Mouse (Mus musculus) megakaryocyte, embryonic 14.5 days (primary cell): ENCODE measurements around the gene Sntb2. TPM values are rescaled to one million over a fixed set of nuclear protein-coding genes. Genes with fewer than 3 reads are reported as not detected.

Source experiments
- H3K27me3 ChIP-seq: replicated peaks from 2 replicates; pipeline ENCODE3; 2012; ENCODE audit warnings: inconsistent platforms
- H3K36me3 ChIP-seq: replicated peaks from 2 replicates; pipeline ENCODE3; 2012; ENCODE audit warnings: low read length, inconsistent platforms, mixed read lengths
- H3K4me1 ChIP-seq: 2 replicates; pipeline ENCODE4 v1.6.1; 2012; ENCODE audit warnings: inconsistent platforms
- H3K4me3 ChIP-seq: replicated peaks from 2 replicates; pipeline ENCODE3; 2012; ENCODE audit warnings: moderate library complexity, mild to moderate bottlenecking, inconsistent platforms
- H3K9me3 ChIP-seq: 2 replicates; pipeline ENCODE4 v1.6.1; 2012; ENCODE audit warnings: inconsistent platforms
- FLI1 ChIP-seq: IDR thresholded peaks from 2 replicates; pipeline ENCODE4 v1.6.1; 2012; ENCODE audit warnings: low read length, inconsistent platforms, mixed read lengths
- GATA1 ChIP-seq: IDR thresholded peaks from 3 replicates; pipeline ENCODE4 v1.6.1; 2012; ENCODE audit warnings: mixed read lengths, low read length, inconsistent platforms, borderline replicate concordance
- polyA plus RNA-seq: library from polyadenylated mRNA; stranded (reverse); fragments of >175 nt; gene quantifications from 2 replicates; pipeline ENCODE4 v1.2.3, GENCODE M21; 2012; ENCODE audit warnings: low replicate concordance; ENCODE audit not compliant: insufficient read depth

Gene Sntb2
- polyA plus RNA-seq, 1 experiment, result 0.63 TPM

DNA sequence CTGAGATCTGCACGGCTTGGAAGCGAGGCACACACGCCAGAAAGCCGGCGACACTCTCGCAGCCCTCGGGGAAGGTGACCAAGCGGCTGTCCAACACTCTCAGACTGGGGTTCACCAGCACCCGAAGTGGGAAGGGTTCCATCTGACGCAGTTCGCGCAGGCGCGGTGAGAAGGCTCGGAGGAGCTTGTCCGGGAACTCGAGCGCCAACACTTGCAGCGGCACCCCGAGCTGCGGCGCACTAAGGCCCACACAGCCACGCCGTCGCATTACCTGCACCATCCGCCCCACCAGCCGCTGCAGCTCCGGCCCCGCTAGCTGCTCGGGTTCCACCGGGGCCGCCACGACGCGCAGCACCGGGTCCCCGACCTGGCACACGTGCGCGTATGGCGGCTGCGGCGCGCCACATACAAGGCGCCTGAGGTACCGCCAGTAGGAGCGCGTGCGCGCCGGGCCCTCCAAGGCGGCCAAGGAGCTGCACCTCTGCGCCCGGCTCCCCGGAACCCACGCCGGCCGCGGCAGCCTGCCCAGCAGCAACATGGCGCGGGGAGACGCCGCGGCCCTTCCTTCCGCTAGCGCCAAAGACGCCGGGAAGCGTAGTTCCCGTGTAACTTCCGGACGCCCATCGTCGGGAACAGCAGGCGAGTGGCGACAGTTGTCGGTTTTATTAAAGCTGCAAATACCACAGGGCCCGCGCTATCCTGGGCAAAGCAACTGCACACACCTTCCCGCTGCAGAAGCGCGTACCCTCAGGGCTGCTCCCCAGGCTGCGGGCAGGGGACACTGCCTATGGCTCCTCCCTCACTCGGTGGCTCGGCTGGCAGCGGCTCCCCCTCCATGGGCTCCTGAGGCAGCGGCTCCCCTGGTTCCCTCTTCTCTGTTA is 112.8 kb downstream of the Sntb2 start, which contains the start of gene Pdf:
Gene Pdf (minus strand): TSS at position 554 of the 881 bp plus-strand sequence.
- Histone ChIP-seq H3K4me3 (peak within 1 kb of the TSS; percentile 99), H3K36me3 (peaks cover 79% of the 10 kb centered on the region), H3K4me1 (peaks cover 49% of the 10 kb centered on the region), H3K9me3 (no peaks in the 10 kb centered on the region), H3K27me3 (no peaks in the 10 kb centered on the region)
- TF ChIP-seq FLI1 (peak; percentile 18; the same call in 1 of the 2 replicates), GATA1 (no peak)

GRCm38 (mm10) chr8:107049480-107049879 is 113.9 kb downstream of the Sntb2 start:
- peaks cover 53% of the 10 kb centered on the region for H3K4me1 ChIP-seq
- no peaks in the 10 kb centered on the region for H3K27me3 ChIP-seq
- no peaks in the 10 kb centered on the region for H3K9me3 ChIP-seq
- H3K4me3 ChIP-seq, result peak overlapping the region; percentile 99
- no peak for TF ChIP-seq GATA1
- TF ChIP-seq FLI1, result no peak
- peaks cover 78% of the 10 kb centered on the region for H3K36me3 ChIP-seq

- no peaks in the 10 kb centered on the region for H3K9me3 ChIP-seq
- no peaks in the 10 kb centered on the region for H3K27me3 ChIP-seq
- peaks cover 60% of the 10 kb centered on the region for H3K36me3 ChIP-seq
- H3K4me1 ChIP-seq, result peaks cover 63% of the 10 kb centered on the region
- H3K4me3 ChIP-seq, result no peak overlapping the region
- TF ChIP-seq GATA1 (no peak), FLI1 (no peak)
Observed at GRCm38 (mm10) chr8:107052046-107052445, 116.5 kb downstream of the Sntb2 start.

DNA sequence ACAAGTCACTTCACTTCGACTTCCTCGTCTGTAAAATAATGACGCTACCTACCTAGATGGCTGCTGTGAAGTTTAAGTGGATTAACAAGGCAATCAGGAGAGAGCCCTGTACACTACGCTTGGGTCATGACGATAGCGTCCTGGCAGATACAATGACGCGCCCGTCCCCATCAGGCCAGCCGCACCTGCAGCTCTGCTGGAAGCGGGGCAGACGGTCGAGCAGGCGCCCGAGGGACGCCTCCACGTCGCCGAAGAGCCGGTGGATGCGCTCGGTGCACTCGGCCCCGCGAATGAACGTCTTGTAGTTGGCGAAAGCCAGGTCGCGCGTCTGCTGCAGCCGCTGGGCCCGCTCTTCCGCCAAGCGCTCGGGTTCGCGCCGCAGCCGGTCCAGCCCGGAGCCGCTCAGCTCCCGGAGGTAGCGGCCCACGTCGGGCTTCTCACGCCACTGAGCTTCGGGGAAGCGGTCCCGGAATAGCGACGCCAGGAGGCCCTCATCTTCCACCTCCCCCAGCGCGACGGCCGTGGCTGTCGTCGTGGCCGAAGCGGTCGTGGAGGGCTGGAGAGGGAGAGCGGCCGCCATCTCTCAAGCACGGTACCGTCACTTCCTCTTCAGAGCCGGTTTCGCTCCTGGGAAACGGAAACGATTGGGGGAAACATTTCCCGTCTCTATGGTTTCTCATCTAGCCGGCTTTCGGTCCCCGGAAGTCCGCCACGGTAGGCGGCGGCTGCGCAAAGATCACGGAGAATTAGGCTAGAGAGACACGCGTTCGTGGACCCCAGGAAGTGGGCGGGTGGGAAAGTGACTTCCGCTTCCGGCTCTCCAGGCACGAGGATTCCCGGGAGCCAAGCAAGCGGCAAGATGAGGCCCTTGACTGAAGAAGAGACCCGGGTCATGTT is 120.8 kb downstream of the Sntb2 start, which contains the start of the genes Cog8 and Nip7:
Gene Cog8 (minus strand): TSS at position 614 of the 897 bp plus-strand sequence.
Gene Nip7 (plus strand): TSS at position 802 of the 897 bp plus-strand sequence.
- no peaks in the 10 kb centered on the region for H3K9me3 ChIP-seq
- TF ChIP-seq GATA1, result no peak
- TF ChIP-seq FLI1, result peak; percentile 88
- peaks cover 57% of the 10 kb centered on the region for H3K36me3 ChIP-seq
- peaks cover 56% of the 10 kb centered on the region for H3K4me1 ChIP-seq
- H3K27me3 ChIP-seq, result no peaks in the 10 kb centered on the region
- H3K4me3 ChIP-seq, result peak within 1 kb of the TSS; percentile 100

DNA sequence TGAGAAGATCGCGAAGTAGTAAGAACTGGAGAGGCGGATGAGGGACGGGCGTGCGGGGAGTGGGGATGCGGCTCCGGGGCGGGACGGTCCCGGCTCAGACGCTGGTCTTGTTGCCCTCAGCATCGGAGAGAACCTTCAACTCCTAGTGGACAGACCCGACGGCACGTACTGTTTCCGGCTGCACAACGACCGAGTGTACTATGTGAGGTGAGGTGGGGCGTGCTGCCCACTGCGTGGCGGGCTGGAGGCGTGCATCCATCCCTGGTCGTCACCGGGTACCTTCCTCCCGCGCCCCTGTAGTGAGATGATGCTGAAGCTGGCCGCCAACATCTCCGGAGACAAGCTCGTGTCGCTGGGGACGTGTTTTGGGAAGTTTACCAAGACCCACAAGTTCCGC is 121.4 kb downstream of the Sntb2 start:
- H3K4me1 ChIP-seq, result peaks cover 54% of the 10 kb centered on the region
- H3K36me3 ChIP-seq, result peaks cover 51% of the 10 kb centered on the region
- no peaks in the 10 kb centered on the region for H3K9me3 ChIP-seq
- TF ChIP-seq GATA1 (no peak), FLI1 (no peak)
- no peaks in the 10 kb centered on the region for H3K27me3 ChIP-seq
- peak overlapping the region; percentile 100 for H3K4me3 ChIP-seq

DNA sequence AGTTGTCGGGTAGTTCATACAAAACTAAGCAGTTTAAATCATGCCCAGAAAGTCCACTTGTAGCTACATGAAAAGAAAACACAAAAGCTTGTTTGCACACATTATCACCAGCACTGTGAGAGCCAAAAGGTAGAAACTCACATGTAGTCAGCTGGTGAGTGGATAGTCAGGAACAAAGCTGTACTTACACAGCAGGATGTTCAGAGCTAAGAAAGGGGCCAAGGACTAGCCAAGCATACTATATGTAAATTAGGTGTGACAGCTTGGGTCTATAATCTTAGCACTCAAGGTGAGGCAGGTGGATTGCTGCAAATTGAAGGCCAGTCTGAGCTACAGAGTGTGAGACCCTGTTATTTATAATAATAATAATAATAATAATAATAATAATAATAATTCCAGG is 127.1 kb downstream of the Sntb2 start:
- peaks cover 30% of the 10 kb centered on the region for H3K4me1 ChIP-seq
- H3K27me3 ChIP-seq, result peaks cover 4% of the 10 kb centered on the region
- no peak overlapping the region for H3K4me3 ChIP-seq
- H3K36me3 ChIP-seq, result peaks cover 19% of the 10 kb centered on the region
- no peaks in the 10 kb centered on the region for H3K9me3 ChIP-seq
- TF ChIP-seq FLI1 (no peak), GATA1 (no peak)

DNA sequence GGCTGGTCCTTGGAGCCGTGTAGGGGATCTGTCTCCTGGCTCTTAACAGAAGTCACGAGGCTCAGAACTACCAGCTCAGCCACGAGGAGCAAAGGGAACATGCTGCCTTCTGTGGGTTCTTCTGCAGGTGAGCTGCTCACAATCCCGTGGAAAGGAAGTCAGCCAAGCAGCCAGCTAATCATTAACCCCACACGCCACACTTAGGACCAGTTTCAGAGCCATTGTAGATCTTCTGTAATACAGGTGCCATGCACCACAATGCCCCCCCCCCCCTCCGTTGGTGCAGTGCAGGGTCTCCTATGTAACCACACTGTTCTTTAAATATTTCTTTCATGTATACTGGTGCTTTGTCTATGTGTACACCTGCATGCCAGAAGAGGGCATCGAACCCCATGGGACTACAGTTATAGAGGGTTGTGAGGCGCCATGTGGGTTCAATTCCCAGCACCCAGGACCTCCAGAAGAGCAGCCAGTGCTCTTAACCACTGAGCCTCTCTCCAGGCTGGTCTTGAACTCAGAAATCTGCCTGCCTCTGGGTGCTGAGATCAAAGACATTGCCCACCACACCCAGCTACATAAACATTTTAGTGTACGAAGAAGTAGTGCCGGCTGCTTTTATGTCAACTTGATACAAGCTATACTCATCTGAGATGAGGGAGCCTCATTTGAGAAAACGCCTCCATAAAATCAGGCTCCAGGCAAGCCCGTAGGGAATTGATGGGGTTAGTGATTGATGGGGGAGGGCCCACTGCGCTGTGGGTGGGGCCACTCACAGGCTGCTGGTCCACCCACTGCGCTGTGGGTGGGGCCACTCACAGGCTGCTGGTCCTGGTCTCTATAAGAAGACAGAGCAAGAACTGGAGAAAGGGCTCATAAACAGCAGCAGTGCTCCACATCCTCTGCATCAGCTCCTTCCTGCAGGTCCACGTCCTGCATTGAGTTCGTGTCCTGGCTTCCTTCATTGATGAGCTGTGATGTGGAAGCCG is 130.3 kb downstream of the Sntb2 start, which contains the start of gene Tmed6:
Gene Tmed6 (minus strand): TSS at position 134 of the 986 bp plus-strand sequence.
- H3K4me3 ChIP-seq, result peak within 1 kb of the TSS; percentile 69
- TF ChIP-seq FLI1, result no peak
- no peak for TF ChIP-seq GATA1
- peaks cover 28% of the 10 kb centered on the region for H3K36me3 ChIP-seq
- peaks cover 4% of the 10 kb centered on the region for H3K27me3 ChIP-seq
- H3K4me1 ChIP-seq, result peaks cover 12% of the 10 kb centered on the region
- no peaks in the 10 kb centered on the region for H3K9me3 ChIP-seq

Other genes with a start within 250 kb of the Sntb2 start
- gene Has3, start 65.5 kb upstream of the Sntb2 start, polyA plus RNA-seq, result not detected in 2 replicates
- 1.5 and 3.0 TPM in 2 replicates for gene Utp4, start 42.1 kb upstream of the Sntb2 start, polyA plus RNA-seq
- 4.1 and 12.0 TPM in 2 replicates for gene Vps4a, start 95.5 kb downstream of the Sntb2 start, polyA plus RNA-seq
- 7.9 and 8.3 TPM in 2 replicates for gene Pdf, start 112.9 kb downstream of the Sntb2 start, polyA plus RNA-seq
- 9.2 and 18.5 TPM in 2 replicates for gene Cog8, start 120.9 kb downstream of the Sntb2 start, polyA plus RNA-seq
- 4.2 and 5.3 TPM in 2 replicates for gene Nip7, start 121.1 kb downstream of the Sntb2 start, polyA plus RNA-seq
- not detected in 2 replicates for gene Tmed6, start 129.9 kb downstream of the Sntb2 start, polyA plus RNA-seq
- gene Terf2, start 160.8 kb downstream of the Sntb2 start, polyA plus RNA-seq, result 8.9 and 16.2 TPM in 2 replicates
- gene Cyb5b, start 214.9 kb downstream of the Sntb2 start, polyA plus RNA-seq, result 2.0 and 13.0 TPM in 2 replicates